ENCODE assay signal across 27 mouse cellular contexts in genomic region chr14:8403310-8403709, GRCm38 (mm10). TPM values are rescaled to one million over a fixed set of nuclear protein-coding genes. Genes with fewer than 3 reads are reported as not detected.
DNase-seq lines count a peak whose midpoint lies in the region; ATAC-seq and TF ChIP-seq lines count a peak whose summit lies in the region.
"Had no signal": no experiment of that assay in that cellular context is flagged by ENCODE, and none has a peak within 500 bp of the region (broad histone marks: within the 10 kb centered on the region; RNA-seq: fewer than 3 reads in every experiment).

No protein-coding gene starts in this region.

- H3K4me1 ChIP-seq in ES-Bruce4 (ENCODE audit: control insufficient read depth, insufficient read depth, low read length) (peaks cover 4% of the 10 kb centered on the region), ES-E14 (ENCODE audit: control insufficient read depth in 2 of 2, insufficient read depth in 2 of 2, low read length in 2 of 2, poor library complexity in 1 of 2) (peaks cover 17 to 23% of the 10 kb centered on the region in 2 experiments)
- H3K4me1 ChIP-seq in midbrain, postnatal 0 days (ENCODE audit: insufficient read depth, low read length) = no peaks in the 10 kb centered on the region
- no peaks in the 10 kb centered on the region for H3K4me1 ChIP-seq in forebrain, embryonic 13.5 days
- H3K4me1 ChIP-seq in hindbrain, embryonic 13.5 days (replicated peaks) = no peaks in the 10 kb centered on the region
- H3K4me1 ChIP-seq: embryonic facial prominence, embryonic 12.5 days had no signal

- no peak for TF ChIP-seq POLR2A in ES-Bruce4 (IDR thresholded peaks at IDR 0.05; ENCODE audit: insufficient read depth, low read length)

- TF ChIP-seq CTCF in ES-Bruce4 (IDR thresholded peaks at IDR 0.05; ENCODE audit: low read depth, low read length) = no peak
- TF ChIP-seq CTCF in midbrain, postnatal 0 days (IDR thresholded peaks at IDR 0.05) = no peak

- peak overlapping the region; percentile 20; the same call in 1 of the 2 replicates for H3K27ac ChIP-seq in ES-Bruce4 (ENCODE audit: insufficient read depth, low read length)
- peak overlapping the region; percentile 65 for H3K27ac ChIP-seq in ES-E14 (ENCODE audit: insufficient read depth, low read depth, low read length, poor library complexity, severe bottlenecking)
- H3K27ac ChIP-seq in midbrain, postnatal 0 days (ENCODE audit: low read depth, low read length) = no peak overlapping the region
- H3K27ac ChIP-seq in forebrain, embryonic 13.5 days = no peak overlapping the region
- no peak overlapping the region for H3K27ac ChIP-seq in hindbrain, embryonic 13.5 days
- H3K27ac ChIP-seq: embryonic facial prominence, embryonic 10.5 days; embryonic facial prominence, embryonic 12.5 days had no signal

- H3K4me2 ChIP-seq in midbrain, postnatal 0 days (ENCODE audit: low read depth, low read length, poor library complexity, severe bottlenecking) = no peak overlapping the region
- H3K4me2 ChIP-seq in forebrain, embryonic 13.5 days = no peak overlapping the region
- no peak overlapping the region for H3K4me2 ChIP-seq in hindbrain, embryonic 13.5 days
- H3K4me2 ChIP-seq: embryonic facial prominence, embryonic 12.5 days had no signal

- no peaks in the 10 kb centered on the region for H3K36me3 ChIP-seq in ES-Bruce4 (ENCODE audit: control insufficient read depth, insufficient read depth, low read length, poor library complexity, severe bottlenecking)
- no peaks in the 10 kb centered on the region for H3K36me3 ChIP-seq in ES-E14 (ENCODE audit: control insufficient read depth, insufficient read depth, low read length, poor library complexity, severe bottlenecking)
- no peaks in the 10 kb centered on the region for H3K36me3 ChIP-seq in midbrain, postnatal 0 days (ENCODE audit: insufficient read depth, low read length)
- no peaks in the 10 kb centered on the region for H3K36me3 ChIP-seq in forebrain, embryonic 13.5 days (ENCODE audit: poor library complexity, severe bottlenecking)
- no peaks in the 10 kb centered on the region for H3K36me3 ChIP-seq in hindbrain, embryonic 13.5 days
- H3K36me3 ChIP-seq: embryonic facial prominence, embryonic 10.5 days; embryonic facial prominence, embryonic 12.5 days had no signal

- H3K4me3 ChIP-seq in ES-Bruce4 (ENCODE audit: low read depth, low read length) (no peak overlapping the region), ES-E14 (ENCODE audit: insufficient read depth in 1 of 2, low read depth in 1 of 2, low read length in 2 of 2, poor library complexity in 1 of 2, severe bottlenecking in 1 of 2) (no peak overlapping the region)
- H3K4me3 ChIP-seq in midbrain, postnatal 0 days (ENCODE audit: low read depth, low read length) = no peak overlapping the region
- H3K4me3 ChIP-seq in forebrain, embryonic 13.5 days = no peak overlapping the region
- no peak overlapping the region for H3K4me3 ChIP-seq in hindbrain, embryonic 13.5 days
- H3K4me3 ChIP-seq: embryonic facial prominence, embryonic 10.5 days; embryonic facial prominence, embryonic 12.5 days had no signal

- no peaks in the 10 kb centered on the region for H3K27me3 ChIP-seq in ES-Bruce4 (ENCODE audit: control insufficient read depth, insufficient read depth, low read length, poor library complexity, severe bottlenecking)
- no peaks in the 10 kb centered on the region for H3K27me3 ChIP-seq in midbrain, postnatal 0 days (ENCODE audit: insufficient read depth, low read length)
- no peaks in the 10 kb centered on the region for H3K27me3 ChIP-seq in forebrain, embryonic 13.5 days
- no peaks in the 10 kb centered on the region for H3K27me3 ChIP-seq in hindbrain, embryonic 13.5 days
- H3K27me3 ChIP-seq: CH12.LX; embryonic facial prominence, embryonic 12.5 days had no signal

- peak; percentile 57 for DNase-seq in ES-E14 (ENCODE audit: low read depth, low spot score)
- peak; percentile 57 for DNase-seq in WW6 (ENCODE audit: low read depth, low spot score)
- no peak for DNase-seq in midbrain, postnatal 0 days (ENCODE audit: low spot score)
- DNase-seq: adrenal gland, adult 8-10 months; adrenal gland, postnatal 14 days; adrenal gland, postnatal 36 days; B cell, adult 2 months; cerebellum, adult 11-12 months; cerebellum, adult 2 months; cerebellum, adult 9-10 months; cerebellum, postnatal 10 days; cerebellum, postnatal 25 days had no signal

- no peak overlapping the region for H3K9ac ChIP-seq in ES-Bruce4 (ENCODE audit: low read depth, poor library complexity, severe bottlenecking)
- peak overlapping the region; percentile 25; the same call in 1 of the 2 replicates for H3K9ac ChIP-seq in ES-E14 (ENCODE audit: insufficient read depth, low read depth, low read length, poor library complexity, severe bottlenecking)
- no peak overlapping the region for H3K9ac ChIP-seq in midbrain, postnatal 0 days (replicated peaks; ENCODE audit: low read length, poor library complexity, severe bottlenecking)
- H3K9ac ChIP-seq in forebrain, embryonic 13.5 days = no peak overlapping the region
- no peak overlapping the region for H3K9ac ChIP-seq in hindbrain, embryonic 13.5 days
- H3K9ac ChIP-seq: embryonic facial prominence, embryonic 12.5 days had no signal

- TF ChIP-seq EP300 in ES-Bruce4 (IDR thresholded peaks at IDR 0.05; ENCODE audit: insufficient read depth, low read depth, low read length) = peak; percentile 100

- ATAC-seq in midbrain, postnatal 0 days (ENCODE audit: low FRiP score) = no peak
- ATAC-seq in forebrain, embryonic 13.5 days = no peak
- ATAC-seq in hindbrain, embryonic 13.5 days (ENCODE audit: low FRiP score) = no peak
- ATAC-seq: activated CD4-positive, CD25-positive, alpha-beta regulatory T cell, adult 4 months; CD4-positive, CD25-positive, alpha-beta regulatory T cell, adult 4 months; forebrain, embryonic 14.5 days; forebrain, embryonic 16.5 days had no signal

- WGBS in midbrain, postnatal 0 days = 82% methylated on average over 3 of the region's 3 CpGs
- 72% methylated on average over 3 of the region's 3 CpGs for WGBS in forebrain, embryonic 13.5 days
- WGBS in hindbrain, embryonic 13.5 days = 63% methylated on average over 3 of the region's 3 CpGs

- in situ Hi-C loops in ES-E14 (cut with MboI; ENCODE audit: low sequenced_read_pairs in 2 of 2, unreplicated experiment in 2 of 2) = no loop called here

- H3K9me3 ChIP-seq in ES-Bruce4 (replicated peaks; ENCODE audit: control insufficient read depth, insufficient read depth, low read length, poor library complexity, severe bottlenecking) (no peaks in the 10 kb centered on the region), ES-E14 (ENCODE audit: control insufficient read depth, insufficient read depth, low read depth, low read length) (no peaks in the 10 kb centered on the region)
- H3K9me3 ChIP-seq in midbrain, postnatal 0 days (ENCODE audit: low read length) = no peaks in the 10 kb centered on the region
- no peaks in the 10 kb centered on the region for H3K9me3 ChIP-seq in forebrain, embryonic 13.5 days (replicated peaks)
- H3K9me3 ChIP-seq in hindbrain, embryonic 13.5 days = no peaks in the 10 kb centered on the region
- H3K9me3 ChIP-seq: embryonic facial prominence, embryonic 10.5 days; embryonic facial prominence, embryonic 12.5 days had no signal

TF ChIP-seq in ES-E14, 5 proteins besides CTCF, POLR2A, EP300 and RAD21:
- TF ChIP-seq CHD2 (IDR thresholded peaks at IDR 0.05; ENCODE audit: low read depth, low read length) (0 out of 2 replicates have a peak, but pooled peaks have one; percentile 38), HCFC1 (IDR thresholded peaks at IDR 0.05; ENCODE audit: borderline replicate concordance, insufficient read depth, low read length) (no peak)

RNA-seq across cellular contexts. Expression of gene Oit1, which starts 24.8 kb away (rescaled TPM):
- polyA plus RNA-seq in ES-Bruce4 (2011; ENCODE audit: insufficient read depth, insufficient read length, low read depth, missing spikeins) = not detected in 2 replicates
- total RNA-seq in ES-E14 (2012; rRNA removed) = 0.36 and 0.53 TPM in 2 replicates
- total RNA-seq in midbrain, postnatal 0 days (2014; rRNA removed) = not detected in 2 replicates
- 0.13 TPM in 1 of 2 replicates, not detected in the other for polyA plus RNA-seq in midbrain, postnatal 0 days (2015; fragmentation: Nextera tagmentation; extraction: Ambion mirVana)
- not detected in 2 replicates for polyA plus RNA-seq in forebrain, embryonic 13.5 days (2015; fragmentation: Nextera tagmentation; extraction: Ambion mirVana)
- polyA plus RNA-seq in hindbrain, embryonic 13.5 days (2015; fragmentation: Nextera tagmentation; extraction: Ambion mirVana) = 0.13 TPM in 1 of 2 replicates, not detected in the other
- total RNA-seq: adrenal gland, adult 18-20 months; adrenal gland, adult 8-10 months; adrenal gland, postnatal 14 days; adrenal gland, postnatal 36 days; CH12.LX; MEL had no signal
- polyA plus RNA-seq: activated CD4-positive, CD25-positive, alpha-beta regulatory T cell, adult 4 months; CD4-positive, CD25-positive, alpha-beta regulatory T cell, adult 4 months; cerebellum, adult 2 months; cortical plate, adult 2 months; forebrain, embryonic 11.5 days; forebrain, embryonic 14.5 days; forebrain, embryonic 16.5 days; frontal cortex, adult 2 months had no signal

Comparison
In these comparisons a context has a peak if more than half of its experiments do, and no peak if none do; other contexts are left out.
1. H3K27ac ChIP-seq: peak in ES-Bruce4 (single experiment) and ES-E14 (single experiment); none in midbrain, postnatal 0 days (single experiment), forebrain, embryonic 13.5 days (single experiment) and hindbrain, embryonic 13.5 days (single experiment).